Mouse (Mus musculus) liver, postnatal 0 days (tissue): ENCODE results near the gene Lrrc4c. TPM values are rescaled to one million over a fixed set of nuclear protein-coding genes. Genes with fewer than 3 reads are reported as not detected.

Experiments used
- ATAC-seq: fragments of 200-750 bp; cut with Nextera tagmentation; 2 replicates; pipeline ENCODE4 v1.8.0; 2017; ENCODE audit warnings: mild to moderate bottlenecking, moderate library complexity
- DNase-seq: peaks from one replicate; pipeline ENCODE4 v3.0.0-alpha.2; 2016
- H3K27ac ChIP-seq: fragments of 300-500 bp; sonication (generic); 2 replicates; pipeline ENCODE4 v1.5.1; 2014; ENCODE audit warnings: antibody characterized with exemption, moderate library complexity, mild to moderate bottlenecking, low read depth
- H3K27me3 ChIP-seq: fragments of 300-500 bp; sonication (generic); 2 replicates; pipeline ENCODE4 v1.6.1; 2014; ENCODE audit warnings: low read length, control low read depth, mixed read lengths; ENCODE audit not compliant: insufficient read depth
- H3K36me3 ChIP-seq: fragments of 300-500 bp; sonication (generic); replicated peaks from 2 replicates; pipeline ENCODE4 v1.6.1; 2014; ENCODE audit warnings: mild to moderate bottlenecking, control low read depth, low read length, moderate library complexity, mixed read lengths; ENCODE audit not compliant: insufficient read depth
- H3K4me1 ChIP-seq: fragments of 300-500 bp; sonication (generic); 2 replicates; pipeline ENCODE4 v1.6.1; 2014; ENCODE audit warnings: antibody characterized with exemption, mild to moderate bottlenecking, control low read depth; ENCODE audit not compliant: insufficient read depth
- H3K4me2 ChIP-seq: fragments of 300-500 bp; sonication (generic); 2 replicates; pipeline ENCODE4 v1.6.1; 2014; ENCODE audit warnings: low read depth, mild to moderate bottlenecking, low read length, moderate library complexity, mixed read lengths
- H3K4me3 ChIP-seq: fragments of 300-500 bp; sonication (generic); 2 replicates; pipeline ENCODE4 v1.5.1; 2014; ENCODE audit warnings: low read depth, low read length
- H3K9ac ChIP-seq: fragments of 300-500 bp; sonication (generic); replicated peaks from 2 replicates; pipeline ENCODE4 v1.6.1; 2014; ENCODE audit warnings: mild to moderate bottlenecking, moderate library complexity
- H3K9me3 ChIP-seq: fragments of 300-500 bp; sonication (generic); 2 replicates; pipeline ENCODE4 v1.6.1; 2016; ENCODE audit warnings: mild to moderate bottlenecking, control low read depth, low read length, mixed read lengths
- CTCF ChIP-seq: sonication (generic); IDR thresholded peaks from 2 replicates; pipeline ENCODE4 v1.5.1; 2016; ENCODE audit warnings: antibody characterized with exemption, low read depth
- EP300 ChIP-seq: IDR thresholded peaks from 2 replicates; pipeline ENCODE4 v1.6.1; 2016; ENCODE audit warnings: antibody characterized with exemption, low read depth, mild to moderate bottlenecking
- WGBS: fragments of 180-500 bp; shearing (Covaris S2); extraction: QIAGEN DNeasy Blood & Tissue Kit; methylation state at CpG from one replicate; pipeline ENCODE4 v1.1.7; 2014; ENCODE audit not compliant: insufficient replicate concordance; 5-methylcytosine and 5-hydroxymethylcytosine counted together
- polyA plus RNA-seq: library from polyadenylated mRNA; unstranded; fragments of >200 nt; fragmentation: Nextera tagmentation; extraction: Ambion mirVana; gene quantifications from 2 replicates; pipeline ENCODE4 v1.2.1, GENCODE M21; 2015

Gene Lrrc4c
- polyA plus RNA-seq, 1 experiment from 2014 or later = 0.36 TPM

DNA sequence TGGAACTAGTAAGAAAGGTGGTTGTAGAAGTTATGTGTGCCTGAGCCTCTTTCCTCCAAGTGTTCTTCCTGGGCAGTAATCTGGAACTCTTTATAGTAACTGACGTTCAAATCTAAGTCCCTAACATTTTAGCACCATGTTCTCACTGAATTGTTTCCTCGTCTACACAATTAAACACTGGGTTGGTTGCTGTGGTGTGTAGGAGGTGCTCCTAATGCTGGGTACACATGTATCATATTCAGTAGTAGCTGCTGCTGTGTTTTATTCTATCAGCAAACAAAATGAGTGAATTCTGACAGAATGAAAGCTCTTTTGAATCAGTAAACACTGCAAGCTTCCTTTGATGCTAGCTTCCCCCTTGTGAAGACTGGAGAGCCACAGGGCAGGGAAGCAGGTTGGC lies 1246.5 kb downstream of the Lrrc4c start:
- no peak overlapping the region for H3K9ac ChIP-seq

DNA sequence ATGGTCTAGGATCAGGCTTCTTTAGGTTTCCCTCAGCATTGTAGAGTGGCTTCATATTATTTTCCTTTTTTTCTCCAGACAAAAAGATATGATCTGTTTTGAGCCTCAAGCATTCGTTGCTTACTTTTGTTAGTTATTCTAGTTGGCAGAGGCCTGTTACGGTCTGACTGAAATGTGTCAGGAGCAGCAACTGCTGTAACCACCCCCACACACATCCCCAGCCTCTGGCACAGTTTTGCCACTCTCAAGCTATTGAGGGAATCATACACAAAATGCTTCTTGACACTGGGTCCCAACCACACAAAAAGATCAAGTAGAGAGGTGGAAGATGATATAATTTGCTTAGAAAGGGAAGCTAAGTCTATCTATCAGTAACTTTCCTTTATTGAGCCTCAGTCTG lies 1251.0 kb downstream of the Lrrc4c start:
- no peaks in the 10 kb centered on the region for H3K4me1 ChIP-seq
- WGBS = 76% methylated on average over 2 of the region's 2 CpGs
- ATAC-seq (no peak), DNase-seq (no peak)
- H3K9ac ChIP-seq = no peak overlapping the region
- no peaks in the 10 kb centered on the region for H3K27me3 ChIP-seq
- no peak overlapping the region for H3K27ac ChIP-seq
- TF ChIP-seq CTCF = no peak
- TF ChIP-seq EP300 = no peak
- H3K4me3 ChIP-seq = no peak overlapping the region
- H3K9me3 ChIP-seq = no peaks in the 10 kb centered on the region
- no peak overlapping the region for H3K4me2 ChIP-seq
- no peaks in the 10 kb centered on the region for H3K36me3 ChIP-seq

More for the DNA sequence above, 1246.5 kb downstream of the Lrrc4c start:
- H3K27ac ChIP-seq = no peak overlapping the region
- no peak for TF ChIP-seq CTCF
- no peak for TF ChIP-seq EP300
- no peak for DNase-seq
- no peak overlapping the region for H3K4me3 ChIP-seq
- no peaks in the 10 kb centered on the region for H3K4me1 ChIP-seq
- WGBS = 42% methylated on average over 2 of the region's 2 CpGs
- no peaks in the 10 kb centered on the region for H3K9me3 ChIP-seq
- no peaks in the 10 kb centered on the region for H3K36me3 ChIP-seq
- no peak for ATAC-seq
- H3K4me2 ChIP-seq = no peak overlapping the region
- H3K27me3 ChIP-seq = no peaks in the 10 kb centered on the region

DNA sequence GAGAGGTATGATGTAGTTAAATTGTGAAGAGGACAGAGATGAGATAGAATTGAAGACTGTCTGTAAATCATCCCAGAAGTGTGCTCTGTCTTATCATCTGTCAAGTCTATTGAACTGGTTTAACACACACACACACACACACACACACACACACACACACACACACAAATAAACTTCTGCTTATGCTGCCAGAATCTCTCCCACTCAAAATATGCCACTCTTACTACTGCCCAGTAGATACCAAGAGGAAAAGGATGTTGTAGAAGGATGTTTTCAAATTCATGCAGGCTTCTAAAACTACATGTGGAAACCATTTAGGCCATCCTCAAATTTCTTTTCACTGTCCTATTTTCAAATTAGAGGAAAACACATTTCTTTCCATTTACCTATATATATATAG lies 1257.0 kb downstream of the Lrrc4c start:
- H3K9me3 ChIP-seq = no peaks in the 10 kb centered on the region

DNA sequence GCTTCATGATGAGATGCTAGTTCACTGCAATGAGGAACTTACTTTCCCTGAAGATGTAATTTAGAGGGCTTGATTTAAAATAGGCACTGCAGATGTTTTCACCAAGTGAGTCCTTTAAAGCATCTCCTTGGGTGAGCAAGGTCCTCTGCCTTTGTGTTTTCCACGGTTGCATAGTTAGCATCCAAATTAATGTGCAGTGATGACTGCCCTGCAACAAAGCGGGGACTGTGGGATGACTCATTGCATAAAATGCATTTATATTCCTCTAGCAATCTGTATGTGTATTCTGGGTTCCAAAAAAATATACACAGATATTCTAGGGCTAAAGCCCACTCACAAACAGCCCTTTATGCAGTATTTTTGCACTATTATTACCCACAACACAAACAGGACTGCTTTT lies 1263.2 kb downstream of the Lrrc4c start:
- Histone ChIP-seq H3K27ac (no peak overlapping the region), H3K27me3 (no peaks in the 10 kb centered on the region), H3K36me3 (no peaks in the 10 kb centered on the region), H3K9me3 (no peaks in the 10 kb centered on the region), H3K4me3 (no peak overlapping the region), H3K9ac (no peak overlapping the region), H3K4me2 (no peak overlapping the region), H3K4me1 (no peaks in the 10 kb centered on the region)
- whole genome bisulfite sequencing = 68% methylated on average over 2 of the region's 2 CpGs
- TF ChIP-seq EP300 = no peak
- no peak for TF ChIP-seq CTCF
- ATAC-seq (no peak), DNase-seq (no peak)

More for the DNA sequence above, 1257.0 kb downstream of the Lrrc4c start:
- Histone ChIP-seq H3K27ac (no peak overlapping the region), H3K9ac (no peak overlapping the region), H3K4me1 (no peaks in the 10 kb centered on the region), H3K36me3 (no peaks in the 10 kb centered on the region), H3K4me2 (no peak overlapping the region), H3K27me3 (no peaks in the 10 kb centered on the region), H3K4me3 (no peak overlapping the region)
- TF ChIP-seq CTCF (no peak), EP300 (no peak)
- DNase-seq (no peak), ATAC-seq (no peak)

DNA sequence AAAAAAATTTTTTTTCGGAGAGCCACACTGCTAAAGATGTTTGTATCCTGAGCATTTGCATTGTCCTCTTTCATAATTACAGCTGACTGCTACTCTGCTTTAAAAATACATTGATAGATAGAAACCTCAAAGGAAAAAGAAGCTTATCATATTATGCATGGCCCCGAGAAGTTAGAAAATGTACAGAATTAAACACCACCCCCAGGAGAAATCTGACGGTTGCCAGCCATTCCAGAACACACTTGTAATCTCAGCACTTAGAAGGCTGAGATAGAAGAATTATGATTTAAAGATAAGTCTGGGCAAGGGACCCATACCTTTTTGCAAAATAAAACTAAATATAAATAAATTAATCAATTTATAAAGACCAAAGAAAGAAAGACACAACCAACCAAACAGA lies 1268.4 kb downstream of the Lrrc4c start:
- TF ChIP-seq CTCF (no peak), EP300 (no peak)
- H3K4me3 ChIP-seq = no peak overlapping the region
- no peak overlapping the region for H3K27ac ChIP-seq
- no peaks in the 10 kb centered on the region for H3K27me3 ChIP-seq
- DNase-seq (no peak), ATAC-seq (no peak)
- no peaks in the 10 kb centered on the region for H3K36me3 ChIP-seq
- H3K4me2 ChIP-seq = no peak overlapping the region
- H3K9ac ChIP-seq = no peak overlapping the region
- H3K4me1 ChIP-seq = no peaks in the 10 kb centered on the region
- WGBS = 74% methylated on average over 3 of the region's 3 CpGs
- no peaks in the 10 kb centered on the region for H3K9me3 ChIP-seq

DNA sequence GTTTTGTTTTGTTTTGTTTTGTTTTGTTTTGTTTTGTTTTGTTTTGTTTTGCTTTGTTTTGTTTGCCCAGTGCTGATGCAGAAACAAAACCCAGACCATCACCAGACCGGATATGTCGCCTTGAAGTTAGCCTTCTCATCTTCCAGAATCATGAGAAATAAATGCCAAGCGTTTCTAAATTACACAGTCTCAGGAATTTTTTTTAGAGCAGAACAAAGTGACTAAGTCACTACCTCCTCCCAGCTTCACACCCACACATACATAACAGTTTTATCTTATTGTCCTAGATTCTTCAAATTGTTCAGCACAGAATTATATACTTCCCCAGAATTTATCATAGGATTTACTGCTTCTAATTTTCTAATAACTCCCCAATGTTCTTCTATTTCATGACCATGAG lies 1272.6 kb downstream of the Lrrc4c start:
- H3K4me1 ChIP-seq = no peaks in the 10 kb centered on the region
- WGBS = 77% methylated on average over 3 of the region's 3 CpGs
- no peak overlapping the region for H3K4me3 ChIP-seq
- TF ChIP-seq EP300 (no peak), CTCF (no peak)
- no peaks in the 10 kb centered on the region for H3K9me3 ChIP-seq
- no peak overlapping the region for H3K4me2 ChIP-seq
- no peaks in the 10 kb centered on the region for H3K27me3 ChIP-seq
- no peak for ATAC-seq
- no peak for DNase-seq
- H3K27ac ChIP-seq = no peak overlapping the region
- no peak overlapping the region for H3K9ac ChIP-seq
- no peaks in the 10 kb centered on the region for H3K36me3 ChIP-seq

DNA sequence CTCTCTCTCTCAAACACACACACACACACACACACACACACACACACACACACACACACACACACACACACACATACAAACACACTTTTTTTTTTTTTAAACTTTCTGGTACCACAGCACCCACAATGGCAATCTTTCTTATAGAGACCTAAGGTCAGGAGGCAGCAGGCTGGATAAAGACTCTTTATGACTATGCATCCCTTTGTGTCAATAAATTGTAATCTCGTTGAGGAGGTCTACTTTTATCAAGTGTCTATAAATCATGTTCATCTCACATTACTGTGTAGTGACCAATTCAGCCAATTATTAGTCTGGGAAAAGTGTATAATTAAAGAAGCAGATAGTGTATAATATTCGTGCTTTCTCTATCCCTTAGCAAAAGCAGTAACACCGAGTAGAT lies 1286.2 kb downstream of the Lrrc4c start:
- no peak for TF ChIP-seq EP300
- TF ChIP-seq CTCF = no peak
- Histone ChIP-seq H3K27me3 (no peaks in the 10 kb centered on the region), H3K27ac (no peak overlapping the region), H3K9ac (no peak overlapping the region), H3K9me3 (no peaks in the 10 kb centered on the region), H3K4me1 (no peaks in the 10 kb centered on the region), H3K36me3 (no peaks in the 10 kb centered on the region), H3K4me3 (no peak overlapping the region), H3K4me2 (no peak overlapping the region)
- DNase-seq (no peak), ATAC-seq (no peak)
- 55% methylated on average over 3 of the region's 3 CpGs for WGBS
